Mouse (Mus musculus) adrenal gland, adult (tissue): ENCODE results near the gene Fkbp5.
"Not testable (repeated sequence)": the region's sequence is repeated elsewhere in the genome, so short reads cannot be mapped to it uniquely, and the experiment has no call there.

Experiments used
- DNase-seq, 2 experiments: peaks; one replicate each; pipeline ENCODE4 v3.0.0; 2022 to 2023; ENCODE audit warnings: low spot score in 1 of 2; ENCODE audit not compliant: inconsistent age in 2 of 2

Fkbp5 gene

DNA sequence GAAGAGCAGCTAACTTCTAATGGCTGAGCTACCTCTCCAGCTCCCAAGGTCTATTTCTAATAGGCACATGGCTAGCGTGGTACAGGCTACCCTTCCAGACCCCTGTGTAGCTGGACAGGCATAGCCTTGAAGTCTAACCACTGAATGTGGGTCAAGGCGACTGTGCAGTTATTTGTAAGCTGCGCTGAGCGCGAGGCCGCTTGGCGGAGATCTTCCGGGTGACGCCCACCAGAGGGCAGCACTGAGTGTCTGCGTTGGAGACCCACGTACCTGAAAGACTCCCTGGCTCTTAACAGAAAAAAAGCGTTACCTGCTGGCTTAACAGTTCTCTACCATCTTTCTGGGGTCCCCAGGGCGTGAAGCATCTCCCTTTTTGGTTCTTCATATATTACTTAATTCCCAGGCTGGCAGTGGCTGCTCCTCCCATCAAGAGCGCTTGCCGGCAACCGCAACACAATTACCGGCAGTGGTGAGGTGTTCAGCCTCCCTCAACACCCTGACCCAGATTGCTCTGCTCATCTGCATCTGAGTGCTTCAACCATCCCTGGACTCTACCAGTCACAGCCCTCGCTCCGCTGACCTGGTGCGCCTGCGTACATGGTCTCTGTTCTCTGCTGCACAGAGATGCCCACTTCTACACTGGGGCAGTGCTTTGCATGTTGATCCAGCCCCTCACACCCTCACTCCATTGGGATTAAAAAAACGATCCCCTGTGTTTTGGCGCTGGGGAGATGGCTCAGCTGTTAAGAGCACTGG, 131.0 kb downstream of the Fkbp5 start:
- peak; percentile 87 to 93 for DNase-seq

GRCm38 (mm10) chr17:28384298-28384697, 133.0 kb downstream of the Fkbp5 start:
- DNase-seq: peak; percentile 37 to 69

DNA sequence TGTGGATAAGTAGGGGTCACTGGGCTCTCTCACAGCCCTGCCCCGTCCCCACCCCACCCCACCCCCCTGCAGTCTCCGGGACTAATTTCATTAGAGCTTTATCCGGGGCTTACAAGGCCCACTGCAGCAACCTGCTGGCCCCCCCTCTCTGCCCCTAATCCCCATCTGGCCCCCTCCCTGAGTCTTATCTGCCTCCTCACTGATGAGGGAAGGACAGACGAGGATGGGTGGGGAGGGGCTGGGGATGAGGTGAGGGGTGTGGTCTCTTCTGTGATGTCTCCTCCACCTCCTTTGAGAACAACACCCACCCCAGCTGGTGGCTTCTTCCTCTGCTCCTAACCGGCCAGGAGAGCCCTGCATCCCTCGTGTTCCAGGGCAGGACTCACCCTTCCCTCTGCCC, 137.1 kb downstream of the Fkbp5 start:
- DNase-seq: no peak

- peak; percentile 28 to 43 for DNase-seq
Observed at GRCm38 (mm10) chr17:28375592-28376061, 141.7 kb downstream of the Fkbp5 start.

- no peak for DNase-seq
Observed at GRCm38 (mm10) chr17:28374494-28374893, 142.8 kb downstream of the Fkbp5 start.

GRCm38 (mm10) chr17:28373821-28374220, 143.5 kb downstream of the Fkbp5 start:
- DNase-seq: peak; percentile 67 to 84

- no peak for DNase-seq
Observed at GRCm38 (mm10) chr17:28371941-28372340, 145.4 kb downstream of the Fkbp5 start.

GRCm38 (mm10) chr17:28371286-28371685, 146.0 kb downstream of the Fkbp5 start:
- peak; percentile 78 to 92 for DNase-seq

DNA sequence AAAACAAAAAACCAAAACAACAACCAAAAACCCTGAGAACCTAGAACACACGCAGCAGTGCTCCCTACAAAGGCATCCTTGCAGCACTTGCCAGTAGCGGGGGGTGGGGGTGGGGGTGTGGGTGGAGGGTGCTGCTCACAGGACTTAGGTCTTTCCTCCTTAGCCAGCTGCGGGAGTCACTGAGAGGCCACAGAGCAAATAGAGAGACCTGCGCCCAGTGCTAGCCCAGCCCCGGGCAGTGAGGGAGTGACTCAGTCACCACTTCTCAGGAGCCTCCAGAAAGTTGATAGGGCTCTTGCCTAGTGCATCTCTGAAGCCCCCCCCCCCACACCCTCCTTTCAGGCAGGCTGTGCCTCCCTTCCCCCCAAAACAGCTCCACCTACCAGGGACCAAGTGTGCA, 148.3 kb downstream of the Fkbp5 start:
- no peak for DNase-seq

DNA sequence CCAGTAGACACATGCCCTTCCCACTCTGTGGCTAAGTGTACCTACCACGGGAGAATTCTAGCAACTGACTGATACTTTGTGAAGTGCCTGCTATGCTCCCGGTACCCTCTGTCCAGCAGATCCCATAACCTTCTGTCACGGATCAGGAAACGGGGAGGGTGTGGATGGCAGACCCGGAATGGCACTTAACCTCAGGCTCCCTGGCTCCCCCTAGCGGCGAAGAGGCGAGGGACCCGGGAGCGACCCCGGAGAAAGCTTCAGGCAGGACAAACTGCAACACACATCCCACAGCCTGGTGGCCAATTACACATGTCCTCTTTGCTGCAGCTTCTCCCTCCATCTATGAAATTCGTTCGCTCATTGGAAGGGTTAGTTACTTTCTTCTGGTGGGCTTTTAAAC, 148.9 kb downstream of the Fkbp5 start:
- peak; percentile 77 to 91 for DNase-seq

- DNase-seq: no peak
Observed at GRCm38 (mm10) chr17:28365122-28365521, 152.2 kb downstream of the Fkbp5 start, which contains the start of gene Tulp1. TSS of gene Tulp1 (minus strand) at chr17:28365222.

DNA sequence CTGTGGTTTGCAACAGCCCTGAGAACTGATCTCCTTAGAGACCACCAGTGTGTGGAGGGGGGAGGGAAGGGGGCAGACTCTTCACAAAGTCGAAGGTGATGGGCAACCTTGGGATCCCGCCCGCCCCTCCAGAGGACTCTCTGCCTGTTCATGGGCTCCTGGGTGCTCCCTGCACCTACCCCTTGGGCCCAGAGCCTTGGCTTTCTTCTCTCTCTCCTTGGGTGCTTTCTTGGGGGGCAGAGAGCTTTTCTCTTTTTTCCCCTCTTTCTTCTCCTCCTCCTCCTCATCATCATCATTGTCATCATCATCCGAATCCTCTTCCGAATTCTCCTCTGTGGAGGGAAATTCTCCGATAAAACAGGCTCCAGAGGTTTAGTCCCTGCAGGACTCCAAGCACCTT, 153.8 kb downstream of the Fkbp5 start:
- no peak for DNase-seq

GRCm38 (mm10) chr17:28362653-28363292, 154.6 kb downstream of the Fkbp5 start:
- DNase-seq: no peak

DNA sequence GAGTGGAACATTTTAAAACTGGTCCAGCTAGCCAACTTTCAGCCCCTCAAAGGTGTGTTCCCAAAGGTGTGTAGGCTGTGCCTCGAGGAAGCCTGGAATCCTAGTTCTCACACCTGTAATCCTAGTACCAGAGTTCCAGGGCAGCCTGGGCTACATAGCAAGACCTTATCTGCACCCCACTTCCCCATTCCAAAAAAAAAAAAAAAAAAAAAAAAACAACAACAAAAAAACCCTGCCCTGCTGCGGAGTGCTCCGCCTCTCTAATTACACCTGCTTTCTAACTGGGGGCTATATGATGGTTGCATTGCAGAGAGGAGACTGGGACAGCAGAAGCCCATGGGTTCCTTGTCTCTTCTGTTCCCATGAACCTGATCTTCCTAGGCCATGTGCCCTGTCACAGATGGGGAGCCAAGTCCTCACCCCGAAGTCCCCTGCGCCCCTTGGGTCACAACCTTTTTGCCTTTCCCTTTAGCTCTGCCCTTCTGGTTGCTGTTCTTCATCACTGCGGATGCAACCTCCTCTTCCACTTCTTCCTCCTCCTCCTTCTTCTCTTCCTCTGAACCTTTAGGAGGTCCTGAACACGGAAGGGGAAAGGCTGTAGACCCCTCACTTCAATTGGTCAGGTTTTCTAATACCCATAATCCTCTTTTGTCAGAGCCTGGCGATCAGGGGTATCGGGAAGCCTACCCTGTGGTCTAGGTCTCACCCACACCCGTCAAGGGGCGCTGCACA, 155.2 kb downstream of the Fkbp5 start:
- no peak for DNase-seq

- no peak for DNase-seq
Observed at GRCm38 (mm10) chr17:28360531-28361277, 156.6 kb downstream of the Fkbp5 start.

DNA sequence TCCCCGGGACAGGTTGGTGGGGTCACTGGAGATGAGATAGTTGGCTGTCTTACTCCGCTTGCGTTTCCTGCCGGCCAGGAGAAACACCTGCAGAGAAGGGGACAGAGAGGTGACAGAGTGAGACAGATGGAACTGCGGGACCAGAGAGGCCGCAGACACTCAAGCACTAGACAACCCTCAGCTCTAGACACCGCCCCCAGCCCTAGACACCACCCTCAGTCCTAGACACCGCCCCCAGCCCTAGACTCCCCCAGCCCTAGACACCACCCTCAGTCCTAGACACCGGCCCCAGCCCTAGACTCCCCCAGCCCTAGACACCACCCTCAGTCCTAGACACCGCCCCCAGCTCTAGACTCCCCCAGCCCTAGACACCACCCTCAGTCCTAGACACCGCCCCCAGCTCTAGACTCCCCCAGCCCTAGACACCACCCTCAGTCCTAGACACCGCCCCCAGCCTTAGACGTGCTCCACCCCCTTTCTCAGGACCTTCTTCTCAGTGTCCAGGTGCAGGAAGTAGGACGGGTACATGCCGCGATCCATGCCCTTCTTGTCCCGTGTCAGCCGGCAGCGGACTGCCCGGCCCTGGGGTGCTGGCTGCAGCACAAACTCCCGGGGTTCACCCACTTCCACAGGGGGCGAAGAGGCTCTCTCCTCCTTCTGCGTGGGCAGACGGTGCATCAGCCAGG, 158.6 kb downstream of the Fkbp5 start:
- not testable (repeated sequence) for DNase-seq

DNA sequence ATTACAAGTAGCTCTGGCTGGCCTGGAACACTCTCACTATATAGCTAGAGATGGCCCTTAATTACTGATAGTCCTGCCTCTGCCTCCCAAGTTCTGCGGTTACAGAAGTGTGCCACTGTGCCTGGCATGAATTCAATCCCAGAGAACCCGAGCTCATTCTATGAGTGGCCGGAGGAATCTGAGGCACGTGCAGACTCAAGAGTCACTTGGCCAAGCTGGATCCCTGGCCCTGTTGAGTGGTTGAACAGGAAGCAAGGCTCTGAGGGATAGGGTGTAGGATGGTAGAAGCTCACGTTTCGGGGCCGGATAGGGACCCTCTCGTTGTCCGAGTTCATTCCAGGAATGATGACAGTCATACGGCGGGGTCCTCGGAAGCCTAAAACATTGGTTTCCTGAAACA, 161.5 kb downstream of the Fkbp5 start:
- DNase-seq: no peak

- DNase-seq: no peak
Observed at GRCm38 (mm10) chr17:28352018-28352417, 165.3 kb downstream of the Fkbp5 start.

DNA sequence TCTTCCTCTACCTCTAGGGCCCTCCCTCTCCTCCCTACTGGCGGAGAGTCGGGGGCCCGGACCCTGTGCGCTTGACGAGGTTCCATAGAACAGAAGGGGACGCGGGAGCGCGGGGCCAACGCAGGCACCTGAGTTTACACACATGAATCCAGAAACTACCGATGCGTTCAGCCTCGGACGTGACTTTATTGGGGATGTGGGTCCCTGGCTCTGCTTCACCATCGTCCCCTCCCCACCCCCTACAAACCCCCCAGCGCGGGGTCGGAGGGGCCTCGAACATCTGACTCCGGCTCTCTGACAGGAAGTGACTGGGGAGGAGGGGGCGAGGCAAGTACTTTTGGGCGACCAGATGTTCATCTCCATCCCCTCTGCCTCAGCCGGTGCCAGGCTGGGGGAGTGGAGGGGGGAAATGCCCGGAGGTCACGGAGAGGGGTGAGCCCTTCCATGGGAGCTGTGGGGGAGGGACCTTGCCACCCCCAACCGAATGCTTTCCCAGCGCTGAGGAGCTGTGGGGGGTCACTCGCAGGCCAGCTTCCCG, 165.9 kb downstream of the Fkbp5 start:
- DNase-seq: peak in 1 of 2 experiments; percentile 45
